ENCODE assay signal across 8 mouse cellular contexts in genomic region chr6:86366125-86366852, GRCm38 (mm10). TPM values are rescaled to one million over a fixed set of nuclear protein-coding genes. Genes with fewer than 3 reads are reported as not detected.
A peak's percentile ranks its signal among the peaks of the same experiment; 100 is the strongest.
DNase-seq lines count a peak whose midpoint lies in the region; ATAC-seq and TF ChIP-seq lines count a peak whose summit lies in the region.

No protein-coding gene starts in this region.

- ATAC-seq in heart, embryonic 14.5 days (ENCODE audit: insufficient number of reproducible peaks, insufficient read depth, low FRiP score, low read depth): 0 out of 2 replicates have a peak, but pooled peaks have one; percentile 1
- ATAC-seq in liver, embryonic 15.5 days (ENCODE audit: insufficient read depth): no peak
- ATAC-seq in megakaryocyte progenitor cell, adult 5-6 weeks (replicated peaks; ENCODE audit: poor library complexity): no peak

- H3K9ac ChIP-seq in heart, embryonic 14.5 days (ENCODE audit: low read length): peak overlapping the region; percentile 91
- peak overlapping the region; percentile 67 for H3K9ac ChIP-seq in liver, embryonic 15.5 days

- H3K4me3 ChIP-seq in heart, embryonic 14.5 days (ENCODE audit: control insufficient read depth in 1 of 2, insufficient read depth in 1 of 2, low read depth in 1 of 2, low read length in 2 of 2): peak overlapping the region; percentile 75 to 76
- H3K4me3 ChIP-seq in liver, embryonic 15.5 days (replicated peaks): peak overlapping the region; percentile 75
- peak overlapping the region; percentile 80 for H3K4me3 ChIP-seq in olfactory bulb, adult 2 months (ENCODE audit: insufficient read depth, low read depth, low read length)

- H3K36me3 ChIP-seq in heart, embryonic 14.5 days (ENCODE audit: control insufficient read depth, insufficient read depth, low read length): peaks cover 22% of the 10 kb centered on the region
- peaks cover 12% of the 10 kb centered on the region; the same call in 1 of the 2 replicates for H3K36me3 ChIP-seq in liver, embryonic 15.5 days (replicated peaks)

- peak overlapping the region; percentile 34 to 80 for H3K27ac ChIP-seq in heart, embryonic 14.5 days (replicated peaks in 1 of 2; ENCODE audit: control insufficient read depth in 1 of 2, insufficient read depth in 1 of 2, low read depth in 2 of 2, low read length in 2 of 2)
- peak overlapping the region; percentile 76 for H3K27ac ChIP-seq in liver, embryonic 15.5 days (replicated peaks)
- peak overlapping the region; percentile 88 for H3K27ac ChIP-seq in olfactory bulb, adult 2 months (ENCODE audit: insufficient read depth, low read depth, low read length)

- no peak for TF ChIP-seq CTCF in olfactory bulb, adult 2 months (IDR thresholded peaks at IDR 0.05; ENCODE audit: insufficient read depth, low read depth, low read length)

- WGBS in heart, embryonic 14.5 days: 36% methylated on average over 25 of the region's 25 CpGs
- WGBS in liver, embryonic 15.5 days (ENCODE audit: insufficient replicate concordance): 29% methylated on average over 25 of the region's 25 CpGs
- 26% methylated on average over 25 of the region's 25 CpGs for WGBS in olfactory bulb, adult 2 months

- peaks cover 13% of the 10 kb centered on the region in 2 experiments for H3K4me1 ChIP-seq in heart, embryonic 14.5 days (ENCODE audit: control insufficient read depth in 2 of 2, insufficient read depth in 2 of 2, low read length in 2 of 2)
- peaks cover 34% of the 10 kb centered on the region for H3K4me1 ChIP-seq in liver, embryonic 15.5 days (replicated peaks)
- H3K4me1 ChIP-seq in olfactory bulb, adult 2 months (ENCODE audit: control insufficient read depth, insufficient read depth, low read length): peaks cover 9% of the 10 kb centered on the region

- DNase-seq in 3T3-L1 (ENCODE audit: low read depth, low spot score) (peak; percentile 47), R1 (ENCODE audit: low read depth, low spot score) (peak; percentile 49)
- DNase-seq in cerebellum, postnatal 36 days: peak; percentile 59 to 62
- peak; percentile 73 for DNase-seq in kidney, postnatal 10 days

- H3K9me3 ChIP-seq in heart, embryonic 14.5 days (ENCODE audit: control insufficient read depth, low read length): no peaks in the 10 kb centered on the region
- no peaks in the 10 kb centered on the region for H3K9me3 ChIP-seq in liver, embryonic 15.5 days (replicated peaks)

- H3K4me2 ChIP-seq in heart, embryonic 14.5 days (ENCODE audit: low read length): peak overlapping the region; percentile 95
- H3K4me2 ChIP-seq in liver, embryonic 15.5 days: peak overlapping the region; percentile 89

- TF ChIP-seq POLR2A in olfactory bulb, adult 2 months (IDR thresholded peaks at IDR 0.05; ENCODE audit: insufficient read depth, low read depth, low read length): no peak

- no peaks in the 10 kb centered on the region for H3K27me3 ChIP-seq in heart, embryonic 14.5 days (ENCODE audit: control insufficient read depth, insufficient read depth, low read length)
- H3K27me3 ChIP-seq in liver, embryonic 15.5 days: no peaks in the 10 kb centered on the region

RNA-seq across cellular contexts. Expression of gene Fam136a, which starts 0.8 kb away (rescaled TPM):
- 91.6 and 91.9 TPM in 2 replicates for polyA plus RNA-seq in heart, embryonic 14.5 days (2014; fragmentation: Nextera tagmentation; extraction: Ambion mirVana)
- polyA plus RNA-seq in liver, embryonic 15.5 days (2015; fragmentation: Nextera tagmentation; extraction: Ambion mirVana): 62.9 and 65.2 TPM in 2 replicates
- not detected in 2 replicates for polyA plus RNA-seq in olfactory bulb, adult 2 months (2012; ENCODE audit: insufficient read depth, insufficient read length, low replicate concordance, missing spikeins)
- 55.2 and 59.2 TPM in 2 replicates for total RNA-seq in megakaryocyte progenitor cell, adult 5-6 weeks (2015)
- 78.4 and 102 TPM in 2 replicates for total RNA-seq in megakaryocyte progenitor cell, adult 5-6 weeks (2017)

RNA-seq across cellular contexts. Expression of gene Snrpg, which starts 4.8 kb away (rescaled TPM):
- 330 and 384 TPM in 2 replicates for polyA plus RNA-seq in heart, embryonic 14.5 days (2014; fragmentation: Nextera tagmentation; extraction: Ambion mirVana)
- polyA plus RNA-seq in liver, embryonic 15.5 days (2015; fragmentation: Nextera tagmentation; extraction: Ambion mirVana): 251 and 306 TPM in 2 replicates
- not detected in 2 replicates for polyA plus RNA-seq in olfactory bulb, adult 2 months (2012; ENCODE audit: insufficient read depth, insufficient read length, low replicate concordance, missing spikeins)
- total RNA-seq in megakaryocyte progenitor cell, adult 5-6 weeks (2015): 520 and 538 TPM in 2 replicates
- total RNA-seq in megakaryocyte progenitor cell, adult 5-6 weeks (2017): 60.0 and 69.9 TPM in 2 replicates

RNA-seq across cellular contexts. Expression of gene Pcyox1, which starts 30.7 kb away (rescaled TPM):
- 59.2 and 66.6 TPM in 2 replicates for polyA plus RNA-seq in heart, embryonic 14.5 days (2014; fragmentation: Nextera tagmentation; extraction: Ambion mirVana)
- 58.6 and 66.3 TPM in 2 replicates for polyA plus RNA-seq in liver, embryonic 15.5 days (2015; fragmentation: Nextera tagmentation; extraction: Ambion mirVana)
- polyA plus RNA-seq in olfactory bulb, adult 2 months (2012; ENCODE audit: insufficient read depth, insufficient read length, low replicate concordance, missing spikeins): not detected in 2 replicates
- 33.1 and 40.5 TPM in 2 replicates for total RNA-seq in megakaryocyte progenitor cell, adult 5-6 weeks (2015)
- 65.6 and 88.1 TPM in 2 replicates for total RNA-seq in megakaryocyte progenitor cell, adult 5-6 weeks (2017)

RNA-seq across cellular contexts. Expression of gene Tia1, which starts 37.7 kb away (rescaled TPM):
- polyA plus RNA-seq in heart, embryonic 14.5 days (2014; fragmentation: Nextera tagmentation; extraction: Ambion mirVana): 133 and 140 TPM in 2 replicates
- polyA plus RNA-seq in liver, embryonic 15.5 days (2015; fragmentation: Nextera tagmentation; extraction: Ambion mirVana): 19.1 and 20.8 TPM in 2 replicates
- 194 and 323 TPM in 2 replicates for polyA plus RNA-seq in olfactory bulb, adult 2 months (2012; ENCODE audit: insufficient read depth, insufficient read length, low replicate concordance, missing spikeins)
- 67.3 and 125 TPM in 2 replicates for total RNA-seq in megakaryocyte progenitor cell, adult 5-6 weeks (2015)
- 75.5 and 98.4 TPM in 2 replicates for total RNA-seq in megakaryocyte progenitor cell, adult 5-6 weeks (2017)

Comparison
In these comparisons a context has a peak if more than half of its experiments do, and no peak if none do; other contexts are left out.
1. RNA of gene Fam136a, which starts 0.8 kb away (polyA plus RNA-seq): 91.6 to 91.9 TPM in heart, embryonic 14.5 days and 62.9 to 65.2 TPM in liver, embryonic 15.5 days; not detected in olfactory bulb, adult 2 months; every median in the first group is over 10 times any median in the second.
2. RNA of gene Snrpg, which starts 4.8 kb away (polyA plus RNA-seq): 330 to 384 TPM in heart, embryonic 14.5 days and 251 to 306 TPM in liver, embryonic 15.5 days; not detected in olfactory bulb, adult 2 months; every median in the first group is over 100 times any median in the second.
3. Peak in every context shown above with its lines, with median percentiles within 50 percentile points of each other: DNase-seq, H3K27ac ChIP-seq and H3K4me3 ChIP-seq.